Mouse (Mus musculus) heart, postnatal 0 days (tissue): ENCODE measurements around the gene Zfp704. TPM values are rescaled to one million over a fixed set of nuclear protein-coding genes. Genes with fewer than 3 reads are reported as not detected.
A peak's percentile ranks its signal among the peaks of the same experiment; 100 is the strongest.

Source experiments
- ATAC-seq: fragments of 200-750 bp; cut with Nextera tagmentation; 2 replicates; pipeline ENCODE4 v1.8.0; 2017; ENCODE audit warnings: low read depth, moderate number of reproducible peaks, moderate library complexity; ENCODE audit not compliant: insufficient read depth
- DNase-seq: peaks from one replicate; pipeline ENCODE4 v3.0.0-alpha.2; 2016; ENCODE audit warnings: low spot score
- H3K27ac ChIP-seq: fragments of 300-500 bp; sonication (generic); 2 replicates; pipeline ENCODE4 v1.5.1; 2014; ENCODE audit warnings: low read depth, mild to moderate bottlenecking
- H3K27me3 ChIP-seq: fragments of 300-500 bp; sonication (generic); 2 replicates; pipeline ENCODE4 v1.6.1; 2014; ENCODE audit warnings: low read length, mixed read lengths; ENCODE audit not compliant: control insufficient read depth, insufficient read depth
- H3K36me3 ChIP-seq: fragments of 300-500 bp; sonication (generic); replicated peaks from 2 replicates; pipeline ENCODE4 v1.6.1; 2014; ENCODE audit warnings: low read length, mixed read lengths; ENCODE audit not compliant: control insufficient read depth, insufficient read depth
- H3K4me1 ChIP-seq: fragments of 300-500 bp; sonication (generic); 2 replicates; pipeline ENCODE4 v1.6.1; 2014; ENCODE audit warnings: antibody characterized with exemption; ENCODE audit not compliant: control insufficient read depth, insufficient read depth
- H3K4me2 ChIP-seq: fragments of 300-500 bp; sonication (generic); 2 replicates; pipeline ENCODE4 v1.6.1; 2014; ENCODE audit warnings: low read depth, mild to moderate bottlenecking, low read length, moderate library complexity
- H3K4me3 ChIP-seq: fragments of 300-500 bp; sonication (generic); 2 replicates; pipeline ENCODE4 v1.5.1; 2014; ENCODE audit warnings: low read depth, low read length
- H3K9ac ChIP-seq: fragments of 300-500 bp; sonication (generic); replicated peaks from 2 replicates; pipeline ENCODE4 v1.6.1; 2014; ENCODE audit warnings: low read depth, low read length, mixed read lengths
- H3K9me3 ChIP-seq: fragments of 300-500 bp; sonication (generic); replicated peaks from 2 replicates; pipeline ENCODE4 v1.6.1; 2016; ENCODE audit warnings: low read length; ENCODE audit not compliant: control insufficient read depth
- CTCF ChIP-seq: IDR thresholded peaks from 2 replicates; pipeline ENCODE4 v1.5.1; 2016; ENCODE audit warnings: antibody characterized with exemption, control low read depth, low read depth
- EP300 ChIP-seq: IDR thresholded peaks from 2 replicates; pipeline ENCODE4 v1.6.1; 2016; ENCODE audit warnings: antibody characterized with exemption, low read depth
- WGBS: fragments of 180-500 bp; shearing (Covaris S2); extraction: QIAGEN DNeasy Blood & Tissue Kit; methylation state at CpG from one replicate; pipeline ENCODE4 v1.1.7; 2014; 5-methylcytosine and 5-hydroxymethylcytosine counted together
- polyA plus RNA-seq: library from polyadenylated mRNA; unstranded; fragments of >200 nt; fragmentation: Nextera tagmentation; extraction: Ambion mirVana; gene quantifications from 2 replicates; pipeline ENCODE4 v1.2.1, GENCODE M21; 2015
- total RNA-seq: library from RNA; depleted of rRNA; stranded (reverse); fragments of >200 nt; gene quantifications from 2 replicates; pipeline ENCODE4 v1.2.3, GENCODE M21; 2014; ENCODE audit warnings: low replicate concordance

Zfp704 gene
- total and polyA plus RNA-seq, 2 experiments from 2014 or later: 3.5 to 15.8 TPM

DNA sequence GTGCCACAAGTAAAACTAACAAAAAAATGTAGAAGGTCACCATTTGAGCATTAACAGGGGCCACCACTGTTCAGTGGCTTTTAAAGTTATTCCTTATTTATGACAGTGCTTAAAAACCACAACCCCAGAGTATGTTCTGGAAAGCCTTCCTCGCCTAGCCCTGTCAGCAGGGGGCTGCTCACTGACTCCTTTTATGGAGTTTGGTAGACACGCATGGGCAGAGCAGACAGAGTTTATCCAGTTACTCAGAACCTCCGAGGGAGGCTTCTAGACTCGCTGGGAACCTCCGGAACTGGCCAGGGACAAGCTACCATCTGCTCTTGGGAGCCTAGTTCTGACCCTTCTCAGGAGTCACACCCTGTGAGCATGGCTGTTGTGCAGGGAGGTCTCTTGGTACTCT, 165.3 kb downstream of the Zfp704 start:
- WGBS: 56% methylated on average over 5 of the region's 5 CpGs

GRCm38 (mm10) chr3:9443981-9444380, 165.9 kb downstream of the Zfp704 start:
- Histone ChIP-seq H3K27me3 (no peaks in the 10 kb centered on the region), H3K36me3 (peaks cover 23% of the 10 kb centered on the region), H3K27ac (peak overlapping the region; percentile 16; the same call in 1 of the 2 replicates), H3K4me2 (no peak overlapping the region), H3K9ac (no peak overlapping the region), H3K4me3 (no peak overlapping the region), H3K4me1 (peaks cover 37% of the 10 kb centered on the region), H3K9me3 (no peaks in the 10 kb centered on the region)
- DNase-seq (no peak), ATAC-seq (no peak)
- TF ChIP-seq CTCF (no peak), EP300 (no peak)
- WGBS: 89% methylated on average over 7 of the region's 7 CpGs

More for the DNA sequence above, 165.3 kb downstream of the Zfp704 start:
- no peaks in the 10 kb centered on the region for H3K27me3 ChIP-seq
- H3K4me2 ChIP-seq: no peak overlapping the region
- TF ChIP-seq CTCF (no peak), EP300 (no peak)
- H3K9ac ChIP-seq: no peak overlapping the region
- no peak overlapping the region for H3K4me3 ChIP-seq
- peak overlapping the region; percentile 55 for H3K27ac ChIP-seq
- ATAC-seq (no peak), DNase-seq (no peak)
- H3K36me3 ChIP-seq: peaks cover 23% of the 10 kb centered on the region
- H3K9me3 ChIP-seq: no peaks in the 10 kb centered on the region
- H3K4me1 ChIP-seq: peaks cover 34% of the 10 kb centered on the region

GRCm38 (mm10) chr3:9443476-9443875, 166.4 kb downstream of the Zfp704 start:
- Histone ChIP-seq H3K9ac (no peak overlapping the region), H3K27ac (peak overlapping the region; percentile 16; the same call in 1 of the 2 replicates), H3K4me2 (no peak overlapping the region), H3K36me3 (peaks cover 23% of the 10 kb centered on the region), H3K27me3 (no peaks in the 10 kb centered on the region), H3K4me1 (peaks cover 39% of the 10 kb centered on the region), H3K9me3 (no peaks in the 10 kb centered on the region), H3K4me3 (no peak overlapping the region)
- no peak for DNase-seq
- 38% methylated on average over 2 of the region's 2 CpGs for WGBS
- no peak for TF ChIP-seq CTCF
- TF ChIP-seq EP300: no peak
- no peak for ATAC-seq

- Histone ChIP-seq H3K9me3 (no peaks in the 10 kb centered on the region), H3K27ac (peak overlapping the region; percentile 93), H3K4me1 (peaks cover 39% of the 10 kb centered on the region), H3K9ac (no peak overlapping the region), H3K27me3 (no peaks in the 10 kb centered on the region), H3K4me2 (no peak overlapping the region), H3K4me3 (no peak overlapping the region), H3K36me3 (peaks cover 20% of the 10 kb centered on the region)
- no peak for TF ChIP-seq EP300
- TF ChIP-seq CTCF: no peak
- peak; percentile 55 for ATAC-seq
- WGBS: 33% methylated on average over 27 of the region's 27 CpGs
- DNase-seq: peak; percentile 69
Observed at GRCm38 (mm10) chr3:9441566-9442540, 168.0 kb downstream of the Zfp704 start.

- H3K4me3 ChIP-seq: no peak overlapping the region
- DNase-seq (peak; percentile 63), ATAC-seq (peak; percentile 39)
- no peaks in the 10 kb centered on the region for H3K27me3 ChIP-seq
- peak overlapping the region; percentile 93 for H3K27ac ChIP-seq
- H3K9me3 ChIP-seq: no peaks in the 10 kb centered on the region
- H3K9ac ChIP-seq: no peak overlapping the region
- 35% methylated on average over 6 of the region's 6 CpGs for WGBS
- peaks cover 50% of the 10 kb centered on the region for H3K4me1 ChIP-seq
- H3K4me2 ChIP-seq: no peak overlapping the region
- peaks cover 13% of the 10 kb centered on the region for H3K36me3 ChIP-seq
- no peak for TF ChIP-seq CTCF
- no peak for TF ChIP-seq EP300
Observed at GRCm38 (mm10) chr3:9440466-9440865, 169.4 kb downstream of the Zfp704 start.
